Mouse (Mus musculus) induced T-regulatory cell, adult 2 months (primary cell): ENCODE results near the gene Nt5dc3.
A peak's percentile ranks its signal among the peaks of the same experiment; 100 is the strongest.

Experiments used
- DNase-seq: peaks from one replicate; pipeline ENCODE4 v3.0.0-alpha.2; 2012; ENCODE audit warnings: low read depth

The Nt5dc3 gene

GRCm38 (mm10) chr10:86815133-86815532, 36.3 kb downstream of the Nt5dc3 start:
- no peak for DNase-seq

DNA sequence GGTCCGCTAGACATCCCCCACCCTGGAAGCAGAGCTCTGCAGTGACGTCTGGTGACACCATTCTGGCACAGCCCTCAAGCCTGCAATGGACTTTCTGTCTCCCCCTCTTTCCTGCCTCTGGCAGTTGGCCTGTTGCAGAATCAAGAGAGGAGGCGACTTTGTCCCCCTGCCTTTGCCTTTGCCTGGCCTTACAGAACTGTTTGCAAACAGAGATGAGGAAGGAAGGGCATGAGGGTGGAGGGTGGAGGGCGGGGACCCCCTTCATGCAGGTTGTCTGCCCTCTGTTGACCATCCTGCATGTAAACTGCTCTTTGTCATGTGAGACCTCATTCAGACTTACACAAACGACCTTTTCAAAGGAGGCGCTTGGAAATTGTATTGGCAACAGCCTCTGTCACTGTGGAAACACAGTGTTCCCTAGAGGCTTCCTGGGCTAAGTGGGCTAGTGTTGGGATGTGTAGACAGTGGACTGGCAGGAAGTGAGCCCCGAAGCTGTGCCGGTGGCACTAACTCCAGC, 40.9 kb downstream of the Nt5dc3 start:
- DNase-seq = no peak

- DNase-seq = no peak
Measured at GRCm38 (mm10) chr10:86821014-86821413, 42.2 kb downstream of the Nt5dc3 start.

- peak; percentile 20 for DNase-seq
Measured at GRCm38 (mm10) chr10:86824093-86824492, 45.3 kb downstream of the Nt5dc3 start.

GRCm38 (mm10) chr10:86824871-86825270, 46.1 kb downstream of the Nt5dc3 start:
- no peak for DNase-seq

DNA sequence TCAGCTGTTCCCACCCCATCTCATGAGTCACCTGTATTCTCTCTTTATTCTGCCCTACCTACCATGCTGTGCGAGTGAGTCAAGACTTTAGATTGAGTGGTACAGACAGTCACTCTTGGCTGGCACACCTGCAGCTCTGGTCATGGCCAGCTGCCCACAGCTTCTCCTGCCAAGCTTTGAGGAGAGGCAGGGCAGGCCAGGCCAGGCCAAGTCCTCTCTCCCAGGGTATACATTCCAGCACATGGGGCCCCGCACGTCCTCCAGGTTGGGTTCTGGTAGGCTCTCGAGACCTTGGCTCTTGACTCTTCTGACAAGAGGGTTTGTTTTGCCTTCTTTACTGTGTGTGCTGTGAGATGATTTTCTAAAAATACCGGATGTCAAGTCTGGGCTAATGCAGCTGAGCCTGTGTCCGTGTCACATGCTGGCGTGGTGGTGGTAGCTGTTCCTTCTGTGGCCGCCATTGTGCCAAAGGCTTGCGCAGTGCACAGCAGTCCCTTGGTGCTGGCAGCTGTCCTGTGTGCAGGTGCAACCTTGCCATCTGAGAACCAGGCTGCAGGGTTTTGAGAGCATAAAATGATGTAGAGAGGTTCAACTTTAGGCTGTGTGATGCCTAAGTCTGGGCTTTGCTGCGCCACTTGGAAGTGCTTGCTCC, 47.2 kb downstream of the Nt5dc3 start:
- no peak for DNase-seq

DNA sequence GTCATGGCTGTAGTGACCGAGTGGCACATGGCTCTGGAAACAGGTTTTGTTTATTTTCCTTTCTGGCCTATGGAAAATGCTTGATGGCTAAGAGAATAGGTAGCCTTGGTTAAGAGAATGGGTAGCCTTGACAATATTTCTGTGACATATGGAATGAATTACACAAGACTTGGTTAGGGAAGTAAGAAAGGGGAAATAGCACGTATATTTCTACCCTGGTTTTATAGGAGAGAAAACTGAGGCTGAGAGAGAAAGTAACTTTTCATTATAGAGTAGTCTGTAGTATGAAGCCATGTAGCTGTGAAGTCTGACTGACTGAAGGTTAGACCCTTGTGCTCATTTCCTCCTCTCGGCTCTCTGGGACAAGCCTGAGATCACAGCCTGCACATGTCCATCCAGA, 48.1 kb downstream of the Nt5dc3 start:
- DNase-seq = no peak

- DNase-seq = no peak
Measured at GRCm38 (mm10) chr10:86828221-86829135, 49.7 kb downstream of the Nt5dc3 start.

DNA sequence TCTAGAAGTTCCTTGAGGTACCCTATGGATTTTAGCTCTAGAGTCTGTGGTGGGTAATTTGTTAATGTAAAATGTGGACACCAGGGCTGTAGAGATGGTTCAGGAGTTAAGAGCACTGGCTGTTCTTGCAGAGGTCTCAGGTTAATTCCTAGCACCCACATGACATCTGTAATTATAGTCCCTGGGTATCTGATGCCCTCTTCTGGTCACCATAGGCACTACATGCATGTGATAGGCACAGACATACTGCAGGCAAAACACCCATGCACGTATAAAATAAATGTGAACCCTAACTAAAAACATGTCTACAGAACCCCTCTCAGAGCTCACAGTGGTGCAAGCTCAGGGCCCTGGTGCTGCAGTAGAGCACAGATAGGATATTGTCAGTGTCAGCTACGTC, 50.7 kb downstream of the Nt5dc3 start:
- DNase-seq = peak; percentile 18

GRCm38 (mm10) chr10:86836784-86837183, 58.0 kb downstream of the Nt5dc3 start:
- DNase-seq = no peak

- no peak for DNase-seq
Measured at GRCm38 (mm10) chr10:86838827-86839226, 60.0 kb downstream of the Nt5dc3 start.

GRCm38 (mm10) chr10:86842659-86843058, 63.9 kb downstream of the Nt5dc3 start:
- no peak for DNase-seq

- DNase-seq = no peak
Measured at GRCm38 (mm10) chr10:86846926-86847467, 68.2 kb downstream of the Nt5dc3 start.

DNA sequence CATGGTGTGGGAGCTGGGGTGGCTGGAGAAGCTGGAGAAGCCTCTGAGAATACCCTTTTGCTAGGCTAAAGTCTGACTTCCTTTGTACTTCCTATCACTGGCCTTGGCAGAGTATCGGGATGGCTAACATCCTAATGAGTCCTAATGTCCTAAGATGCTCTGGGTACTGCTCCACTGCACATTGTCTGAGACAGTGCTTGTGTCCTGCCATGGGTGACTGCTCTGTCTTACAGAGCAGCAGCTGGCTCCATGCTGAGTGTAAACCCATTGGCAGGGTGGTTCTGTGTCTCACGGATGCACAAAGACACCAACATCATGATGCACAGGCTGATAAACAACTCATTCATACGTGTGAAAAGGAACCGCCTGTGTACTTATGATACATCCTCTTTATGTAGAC, 70.3 kb downstream of the Nt5dc3 start:
- DNase-seq = no peak

DNA sequence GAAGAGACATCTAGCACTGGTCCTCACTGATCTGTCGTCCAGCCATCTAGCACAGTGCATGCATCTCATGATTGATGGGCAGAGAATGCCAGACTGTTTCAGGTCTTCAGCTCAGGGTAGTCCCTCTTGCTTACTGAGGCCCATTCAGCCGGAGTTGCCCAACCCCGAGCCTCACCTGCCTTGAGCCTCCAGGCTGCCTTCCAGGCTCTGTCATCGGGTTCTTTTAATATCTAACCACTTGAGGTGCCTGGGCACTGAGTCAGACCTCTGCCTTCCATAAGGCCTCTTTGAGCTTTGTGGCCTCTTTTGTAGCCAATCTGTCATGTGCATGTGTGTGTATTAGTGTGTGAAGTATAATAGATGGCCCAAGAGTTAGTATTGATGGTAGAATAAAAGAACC, 70.7 kb downstream of the Nt5dc3 start:
- DNase-seq = no peak

GRCm38 (mm10) chr10:86852160-86852559, 73.4 kb downstream of the Nt5dc3 start:
- no peak for DNase-seq

GRCm38 (mm10) chr10:86853433-86853832, 74.6 kb downstream of the Nt5dc3 start:
- no peak for DNase-seq

- no peak for DNase-seq
Measured at GRCm38 (mm10) chr10:86860396-86860795, 81.6 kb downstream of the Nt5dc3 start.

GRCm38 (mm10) chr10:86862496-86862895, 83.7 kb downstream of the Nt5dc3 start:
- no peak for DNase-seq

- DNase-seq = peak; percentile 12
Measured at GRCm38 (mm10) chr10:86863429-86863828, 84.6 kb downstream of the Nt5dc3 start.

DNA sequence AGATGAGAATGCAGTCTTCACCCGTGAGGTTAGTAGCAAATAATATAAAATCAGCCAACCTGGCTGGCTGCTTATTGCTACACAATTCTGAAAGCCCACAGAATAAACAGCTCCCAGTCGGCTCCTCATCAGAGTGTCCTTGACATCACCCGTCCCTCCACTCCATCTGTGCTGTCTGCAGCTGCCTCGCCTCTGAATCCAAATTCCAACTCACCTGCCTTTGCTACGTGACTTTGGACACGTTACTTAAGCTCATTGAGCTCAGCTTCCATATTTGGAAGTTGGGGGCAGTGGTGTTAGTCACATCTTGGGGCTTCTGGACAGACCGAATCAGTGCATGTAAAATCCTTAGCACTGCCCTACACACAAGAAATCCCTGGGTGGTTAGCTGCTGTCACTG, 93.3 kb downstream of the Nt5dc3 start:
- no peak for DNase-seq

DNA sequence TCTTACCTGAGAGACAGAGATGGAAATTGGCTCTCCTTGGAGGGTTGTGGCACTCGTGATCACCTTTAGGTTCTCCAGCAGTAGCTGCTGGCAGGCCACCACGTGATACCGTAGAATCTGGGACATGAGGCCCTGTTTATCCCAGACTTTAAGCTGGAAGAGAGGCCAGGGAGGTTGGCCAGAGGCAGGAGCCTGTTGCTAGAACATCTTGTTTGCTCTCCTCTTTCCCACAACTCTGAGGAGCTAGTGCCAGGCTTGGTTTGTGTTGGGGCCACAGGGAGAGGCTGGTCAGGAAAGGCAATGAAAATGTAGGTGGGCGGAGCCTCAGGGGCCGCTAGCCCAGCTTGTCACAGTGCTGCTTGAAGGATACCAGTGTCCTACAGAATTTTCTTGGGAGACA, 93.8 kb downstream of the Nt5dc3 start:
- no peak for DNase-seq

DNA sequence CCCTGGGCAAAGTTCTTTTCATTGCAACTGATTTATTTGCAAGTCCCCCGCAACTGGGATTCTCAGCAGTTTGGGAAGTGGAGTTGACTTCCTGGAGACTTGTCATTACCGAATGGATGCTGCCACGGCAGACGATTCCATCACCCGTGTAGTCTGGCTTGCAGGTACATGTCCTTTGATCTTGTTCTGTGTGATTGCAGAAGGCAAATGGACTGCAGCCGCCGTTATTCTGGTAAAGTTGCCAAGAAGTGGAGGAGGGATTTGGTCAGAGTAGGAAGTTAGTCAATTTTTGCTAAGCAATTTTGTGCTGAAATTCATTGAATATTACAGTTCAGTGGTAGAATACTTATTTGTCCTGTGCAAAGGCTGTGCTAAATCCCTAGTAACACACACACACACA, 99.9 kb downstream of the Nt5dc3 start:
- no peak for DNase-seq
